Mouse (Mus musculus): ENCODE data around the gene Cmip. TPM values are rescaled to one million over a fixed set of nuclear protein-coding genes. Genes with fewer than 3 reads are reported as not detected.
A peak's percentile ranks its signal among the peaks of the same experiment; 100 is the strongest.

The Cmip gene
- total RNA-seq, 1 experiment from 2014 or later: 27.9 TPM

- no peak for ATAC-seq (replicated peaks; ENCODE audit: insufficient number of reproducible peaks, low FRiP score, low TSS enrichment, poor library complexity, severe bottlenecking)
Observed at GRCm38 (mm10) chr8:117284768-117285484, 28.1 kb downstream of the Cmip start.

GRCm38 (mm10) chr8:117287966-117288365 lies 31.1 kb downstream of the Cmip start:
- peak; percentile 78 for ATAC-seq (replicated peaks; ENCODE audit: insufficient number of reproducible peaks, low FRiP score, low TSS enrichment, poor library complexity, severe bottlenecking)

DNA sequence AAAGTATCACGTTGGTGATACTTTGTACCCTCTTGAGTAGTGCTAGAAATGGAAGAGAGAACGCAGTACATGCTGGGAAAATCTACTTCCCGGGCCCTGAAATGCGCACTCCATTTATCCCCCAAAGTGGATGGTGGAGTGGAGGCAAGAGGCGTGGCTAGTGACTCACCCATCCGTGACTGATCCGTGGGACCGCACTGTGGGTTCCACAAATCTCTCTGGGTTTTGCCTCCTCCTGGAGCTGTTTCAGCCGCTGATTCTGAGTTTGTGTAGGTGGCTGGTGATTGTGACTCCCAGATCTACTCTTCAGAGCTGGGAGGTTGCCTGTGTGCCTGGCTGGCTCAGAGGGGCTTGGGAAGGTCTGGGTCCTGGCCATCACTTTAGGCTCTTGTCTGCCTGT lies 32.2 kb downstream of the Cmip start:
- ATAC-seq (replicated peaks; ENCODE audit: insufficient number of reproducible peaks, low FRiP score, low TSS enrichment, poor library complexity, severe bottlenecking): no peak

DNA sequence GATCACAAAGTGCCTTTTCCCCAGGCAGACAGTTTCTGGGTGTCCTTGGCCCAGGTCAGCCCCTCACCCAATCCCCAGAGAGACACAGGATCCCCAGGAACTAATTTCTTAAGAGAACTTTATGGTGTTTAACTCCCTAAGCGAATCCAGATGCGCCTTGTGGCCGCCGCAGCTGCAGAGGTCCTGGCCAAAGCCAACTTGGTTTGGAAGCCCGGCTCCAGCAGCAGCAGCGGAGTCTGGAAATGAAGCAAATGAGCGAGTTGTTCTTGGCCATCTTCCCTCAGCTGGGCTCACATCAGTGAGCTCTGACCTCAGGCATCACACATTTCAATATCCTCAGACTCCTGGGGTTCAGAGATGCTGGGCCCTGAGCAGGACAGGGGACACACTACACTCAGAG lies 33.6 kb downstream of the Cmip start:
- ATAC-seq (replicated peaks; ENCODE audit: insufficient number of reproducible peaks, low FRiP score, low TSS enrichment, poor library complexity, severe bottlenecking): no peak

DNA sequence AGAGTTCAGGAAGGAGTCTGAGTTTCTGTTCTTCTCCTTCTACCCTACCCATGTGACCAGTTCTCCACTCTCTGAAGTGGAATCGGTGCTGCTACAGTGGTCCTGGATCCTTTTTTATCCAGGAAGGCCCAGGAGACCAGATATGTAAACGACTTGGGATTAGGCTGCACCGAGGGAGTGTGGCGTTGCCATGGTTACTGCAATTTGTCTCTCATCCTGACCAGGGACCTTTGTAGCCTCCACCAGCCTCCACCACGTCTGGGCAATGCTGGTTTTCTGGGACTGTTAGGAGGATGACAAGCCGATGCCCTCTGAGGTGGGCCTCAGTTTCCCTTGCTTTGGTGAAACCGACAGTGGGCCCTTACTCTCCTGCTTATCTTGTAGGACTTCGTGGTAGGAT lies 35.4 kb downstream of the Cmip start:
- no peak for ATAC-seq (replicated peaks; ENCODE audit: insufficient number of reproducible peaks, low FRiP score, low TSS enrichment, poor library complexity, severe bottlenecking)

DNA sequence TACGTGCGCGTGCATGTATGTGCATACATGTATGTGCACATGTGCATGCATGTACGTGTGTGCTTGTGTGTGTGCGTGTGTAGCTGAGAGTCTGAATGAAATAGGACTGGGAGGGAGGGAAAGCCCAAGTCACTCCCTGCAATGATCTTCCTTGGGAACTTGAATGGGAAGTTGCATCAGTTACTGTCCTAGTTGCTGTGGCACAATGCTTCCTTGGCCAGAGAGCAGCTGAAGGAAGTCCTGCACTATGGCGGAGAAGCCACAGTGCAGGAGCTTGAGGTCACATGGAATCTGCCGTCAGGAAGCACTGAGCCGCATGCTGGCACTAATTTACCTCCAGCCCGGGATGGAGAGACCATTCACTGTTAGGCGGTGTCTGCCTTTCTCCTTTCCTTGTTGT lies 37.9 kb downstream of the Cmip start:
- ATAC-seq (replicated peaks; ENCODE audit: insufficient number of reproducible peaks, low FRiP score, low TSS enrichment, poor library complexity, severe bottlenecking): peak; percentile 3; the same call in 1 of the 2 replicates

GRCm38 (mm10) chr8:117297913-117298518 lies 41.2 kb downstream of the Cmip start:
- 0 out of 2 replicates have a peak, but pooled peaks have one; percentile 2 for ATAC-seq (replicated peaks; ENCODE audit: insufficient number of reproducible peaks, low FRiP score, low TSS enrichment, poor library complexity, severe bottlenecking)

GRCm38 (mm10) chr8:117299204-117299603 lies 42.3 kb downstream of the Cmip start:
- ATAC-seq (replicated peaks; ENCODE audit: insufficient number of reproducible peaks, low FRiP score, low TSS enrichment, poor library complexity, severe bottlenecking): no peak

DNA sequence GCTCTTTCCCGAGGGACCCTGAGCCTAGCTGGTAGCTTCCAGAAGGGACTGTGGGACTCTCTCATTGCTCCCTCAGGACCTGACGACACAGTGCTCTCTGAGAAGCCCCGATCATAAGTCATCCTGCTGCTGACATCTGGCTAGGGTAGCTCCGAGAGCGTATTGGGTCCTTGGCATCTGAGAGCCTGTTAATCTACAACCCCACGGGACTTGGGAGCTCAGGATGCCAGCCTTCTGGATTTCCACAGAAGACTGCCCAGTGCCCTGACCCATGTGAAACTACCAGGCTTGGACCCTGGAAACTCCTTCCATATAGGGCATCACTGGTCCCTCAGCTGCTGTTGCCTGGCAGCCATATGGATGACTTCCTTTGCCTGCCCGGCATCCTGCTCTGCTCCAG lies 43.3 kb downstream of the Cmip start:
- ATAC-seq (replicated peaks; ENCODE audit: insufficient number of reproducible peaks, low FRiP score, low TSS enrichment, poor library complexity, severe bottlenecking): no peak

GRCm38 (mm10) chr8:117301457-117302041 lies 44.7 kb downstream of the Cmip start:
- no peak for ATAC-seq (replicated peaks; ENCODE audit: insufficient number of reproducible peaks, low FRiP score, low TSS enrichment, poor library complexity, severe bottlenecking)

DNA sequence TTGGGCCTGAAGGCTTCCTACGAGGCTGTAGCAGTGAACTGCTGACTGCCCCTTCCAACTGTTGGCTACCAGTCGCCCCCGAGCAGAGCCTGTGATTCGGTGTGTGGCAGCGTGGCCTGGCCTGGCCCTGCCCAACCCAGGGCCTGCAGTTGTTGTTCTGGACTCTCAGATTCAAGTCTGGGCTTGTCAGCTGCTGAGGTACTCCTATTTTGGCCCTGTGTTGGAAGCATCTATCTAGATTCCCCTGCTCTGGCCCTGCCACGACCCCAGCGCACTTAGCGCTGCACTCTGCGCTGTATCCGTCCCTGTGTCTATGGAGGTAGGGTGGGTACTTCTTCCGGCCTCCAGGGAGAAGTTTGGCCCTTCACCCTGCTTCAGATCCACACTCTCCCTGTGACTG lies 45.2 kb downstream of the Cmip start:
- ATAC-seq (replicated peaks; ENCODE audit: insufficient number of reproducible peaks, low FRiP score, low TSS enrichment, poor library complexity, severe bottlenecking): no peak

- ATAC-seq (replicated peaks; ENCODE audit: insufficient number of reproducible peaks, low FRiP score, low TSS enrichment, poor library complexity, severe bottlenecking): peak; percentile 14; the same call in 1 of the 2 replicates
Observed at GRCm38 (mm10) chr8:117303666-117304065, 46.8 kb downstream of the Cmip start.

GRCm38 (mm10) chr8:117305405-117305804 lies 48.5 kb downstream of the Cmip start:
- 0 out of 2 replicates have a peak, but pooled peaks have one; percentile 16 for ATAC-seq (replicated peaks; ENCODE audit: insufficient number of reproducible peaks, low FRiP score, low TSS enrichment, poor library complexity, severe bottlenecking)

DNA sequence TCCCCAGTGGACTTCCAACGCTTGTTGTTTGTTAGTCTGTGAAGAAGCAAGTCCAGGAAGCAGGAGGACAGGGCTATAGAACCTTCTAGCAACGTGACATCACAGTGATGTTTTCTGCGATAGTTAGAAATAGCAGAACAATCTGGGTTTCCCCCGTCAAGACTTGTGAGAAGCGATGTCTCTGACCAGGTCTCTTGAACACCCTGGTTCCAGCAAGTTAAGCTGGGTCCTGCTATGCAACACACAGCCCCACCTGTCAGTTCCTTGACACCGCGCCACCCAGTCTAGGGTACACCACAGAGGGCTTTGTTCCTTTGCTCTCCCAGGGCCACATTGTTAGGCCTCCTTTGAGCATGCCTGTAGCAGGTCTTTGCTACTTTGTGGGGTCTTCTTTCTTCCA lies 49.9 kb downstream of the Cmip start:
- ATAC-seq (replicated peaks; ENCODE audit: insufficient number of reproducible peaks, low FRiP score, low TSS enrichment, poor library complexity, severe bottlenecking): no peak

- no peak for ATAC-seq (replicated peaks; ENCODE audit: insufficient number of reproducible peaks, low FRiP score, low TSS enrichment, poor library complexity, severe bottlenecking)
Observed at GRCm38 (mm10) chr8:117307221-117307620, 50.4 kb downstream of the Cmip start.

GRCm38 (mm10) chr8:117308303-117309095 lies 51.6 kb downstream of the Cmip start:
- ATAC-seq (replicated peaks; ENCODE audit: insufficient number of reproducible peaks, low FRiP score, low TSS enrichment, poor library complexity, severe bottlenecking): no peak

GRCm38 (mm10) chr8:117309653-117310274 lies 52.9 kb downstream of the Cmip start:
- no peak for ATAC-seq (replicated peaks; ENCODE audit: insufficient number of reproducible peaks, low FRiP score, low TSS enrichment, poor library complexity, severe bottlenecking)

DNA sequence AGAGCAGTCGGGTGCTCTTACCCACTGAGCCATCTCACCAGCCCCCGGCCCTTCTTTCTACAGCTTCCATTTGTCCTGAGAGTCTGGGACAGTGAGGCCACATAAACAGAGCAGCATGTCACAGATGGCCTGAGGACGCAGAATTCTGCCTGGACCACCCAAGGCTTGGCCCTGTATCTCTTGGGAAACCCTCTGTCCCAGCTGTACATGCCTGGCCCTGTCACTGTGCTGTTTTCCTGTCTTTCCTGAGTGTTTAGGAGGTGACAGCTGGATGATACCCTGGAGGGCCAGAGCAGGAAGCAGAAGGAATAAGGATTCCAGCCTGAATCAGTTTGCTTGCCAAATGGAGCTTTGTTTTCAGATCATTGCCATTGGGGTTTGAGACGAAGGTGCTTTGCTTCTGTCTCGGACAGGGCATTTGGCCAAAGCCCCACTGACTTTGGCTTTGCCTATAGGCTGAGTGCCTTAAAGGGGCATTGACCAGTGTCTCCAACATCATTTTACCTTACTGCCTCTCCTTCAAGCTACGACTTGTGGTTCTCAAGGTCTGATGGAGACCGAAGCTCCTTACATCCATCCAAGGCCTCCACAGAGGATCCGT lies 54.2 kb downstream of the Cmip start:
- no peak for ATAC-seq (replicated peaks; ENCODE audit: insufficient number of reproducible peaks, low FRiP score, low TSS enrichment, poor library complexity, severe bottlenecking)

All from monocyte, adult 5-6 weeks (primary cell).